15 mouse cellular contexts compared by ENCODE assay signal in the genomic region with DNA sequence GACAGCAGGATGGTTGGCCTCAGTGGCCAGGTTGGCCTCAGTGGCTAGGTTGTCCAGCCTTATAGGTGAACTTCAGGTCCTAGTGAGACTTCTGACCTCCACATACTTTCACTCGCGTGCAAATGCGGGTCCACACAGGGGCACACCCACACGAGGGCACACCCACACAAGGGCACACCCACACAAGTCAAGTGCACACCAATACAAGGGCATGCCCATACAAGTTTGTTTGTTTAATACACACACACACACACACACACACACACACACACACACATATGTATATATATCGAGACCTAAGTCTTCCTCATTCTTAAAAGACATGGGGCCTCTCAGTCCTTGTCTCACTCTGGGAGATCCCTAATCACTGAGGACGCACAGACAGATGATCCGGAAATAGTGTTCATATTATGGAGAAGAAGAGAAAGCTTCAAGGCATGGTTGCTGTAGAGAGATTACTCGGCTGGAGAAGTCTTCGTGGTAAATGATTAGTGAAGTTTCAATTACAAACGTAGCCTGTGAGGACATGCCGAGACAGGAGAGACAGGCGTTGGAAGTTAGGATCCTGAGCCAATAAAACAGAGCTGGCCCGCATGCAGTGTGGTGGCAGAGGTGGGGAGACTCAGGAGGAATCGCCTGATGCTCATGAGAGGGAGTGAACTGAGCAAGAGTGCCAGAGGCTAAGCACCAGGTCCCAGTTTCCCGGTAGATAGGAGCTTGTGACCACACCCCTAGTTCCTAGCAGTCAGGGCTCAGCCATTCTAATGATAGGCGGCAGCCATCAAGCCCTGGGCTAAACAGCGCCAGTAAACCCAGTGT. TPM values are rescaled to one million over a fixed set of nuclear protein-coding genes. Genes with fewer than 3 reads are reported as not detected.
DNase-seq lines count a peak whose midpoint lies in the region; ATAC-seq and TF ChIP-seq lines count a peak whose summit lies in the region.
"Had no signal": no experiment of that assay in that cellular context is flagged by ENCODE, and none has a peak within 500 bp of the region (broad histone marks: within the 10 kb centered on the region; RNA-seq: fewer than 3 reads in every experiment).

No protein-coding gene starts in this region.

- H3K9me3 ChIP-seq in intestine, postnatal 0 days (ENCODE audit: control insufficient read depth): no peaks in the 10 kb centered on the region
- H3K9me3 ChIP-seq: hindbrain, embryonic 12.5 days; liver, embryonic 12.5 days had no signal

- H3K36me3 ChIP-seq in intestine, postnatal 0 days (ENCODE audit: control insufficient read depth, insufficient read depth): no peaks in the 10 kb centered on the region
- H3K36me3 ChIP-seq: hindbrain, embryonic 12.5 days; liver, embryonic 12.5 days had no signal

- no peaks in the 10 kb centered on the region for H3K27me3 ChIP-seq in intestine, postnatal 0 days (replicated peaks; ENCODE audit: control insufficient read depth, insufficient read depth, low read length)
- H3K27me3 ChIP-seq: hindbrain, embryonic 12.5 days; liver, embryonic 12.5 days had no signal

- H3K9ac ChIP-seq in intestine, postnatal 0 days (ENCODE audit: low read depth, low read length): no peak overlapping the region
- H3K9ac ChIP-seq: hindbrain, embryonic 12.5 days; liver, embryonic 12.5 days had no signal

- ATAC-seq in intestine, postnatal 0 days: peak; percentile 83
- ATAC-seq: liver, embryonic 12.5 days had no signal

- WGBS in intestine, postnatal 0 days: 35% methylated on average over 17 of the region's 17 CpGs

- H3K4me3 ChIP-seq in intestine, postnatal 0 days (ENCODE audit: low read depth, low read length): peak overlapping the region; percentile 12; the same call in 1 of the 2 replicates
- H3K4me3 ChIP-seq: hindbrain, embryonic 12.5 days; left cerebral cortex, adult 2 months; liver, embryonic 12.5 days had no signal

- peak overlapping the region; percentile 60 for H3K27ac ChIP-seq in intestine, postnatal 0 days (ENCODE audit: low read depth, low read length)
- H3K27ac ChIP-seq: hindbrain, embryonic 12.5 days; left cerebral cortex, adult 2 months; liver, embryonic 12.5 days had no signal

- H3K4me2 ChIP-seq in intestine, postnatal 0 days (replicated peaks; ENCODE audit: low read depth): peak overlapping the region; percentile 57
- H3K4me2 ChIP-seq: hindbrain, embryonic 12.5 days; liver, embryonic 12.5 days had no signal

- TF ChIP-seq CTCF in intestine, postnatal 0 days (IDR thresholded peaks at IDR 0.05; ENCODE audit: low read depth): no peak

- no peaks in the 10 kb centered on the region for H3K4me1 ChIP-seq in intestine, postnatal 0 days (replicated peaks; ENCODE audit: control insufficient read depth, insufficient read depth, low read length)
- H3K4me1 ChIP-seq: hindbrain, embryonic 12.5 days; liver, embryonic 12.5 days had no signal

- peak; percentile 31 for DNase-seq in urinary bladder, postnatal 14 days (ENCODE audit: low spot score)
- no peak for DNase-seq in urinary bladder, postnatal 25 days (ENCODE audit: low spot score)
- DNase-seq in kidney, postnatal 10 days: peak; percentile 11
- DNase-seq in yolk sac, embryonic 10.5 days (ENCODE audit: low spot score): peak; percentile 40
- no peak for DNase-seq in layer of hippocampus, postnatal 25 days (ENCODE audit: extremely low spot score in 1 of 2, low spot score in 1 of 2)
- no peak for DNase-seq in thymus, postnatal 36 days
- DNase-seq in thymus, postnatal 0 days (ENCODE audit: low spot score): no peak
- DNase-seq: adrenal gland, adult 2 months; cerebellum, adult 9-10 months; embryo, embryonic 11 days; lung, postnatal 10 days had no signal

RNA-seq across cellular contexts. Expression of a gene that starts 23.7 kb away (rescaled TPM):
- polyA plus RNA-seq in intestine, postnatal 0 days (2015; fragmentation: Nextera tagmentation; extraction: Ambion mirVana): 2.9 and 3.6 TPM in 2 replicates
- total RNA-seq in layer of hippocampus, postnatal 25 days (2021): under 1 TPM in 1 of 2 experiments, not detected in 1; 0.10 TPM
- 5.7 and 6.3 TPM in 2 replicates for polyA plus RNA-seq in thymus, postnatal 0 days (2015; fragmentation: Nextera tagmentation; extraction: Ambion mirVana)

Comparison
In these comparisons a context has a peak if more than half of its experiments do, and no peak if none do; other contexts are left out.
1. DNase-seq: peak in urinary bladder, postnatal 14 days (single experiment), kidney, postnatal 10 days (single experiment) and yolk sac, embryonic 10.5 days (single experiment); none in urinary bladder, postnatal 25 days (single experiment), layer of hippocampus, postnatal 25 days (0 of 2), thymus, postnatal 36 days (0 of 2) and thymus, postnatal 0 days (single experiment).